Mouse (Mus musculus) liver, embryonic 14.5 days (tissue): Measurements from ENCODE around the gene Ecm2. TPM values are rescaled to one million over a fixed set of nuclear protein-coding genes. Genes with fewer than 3 reads are reported as not detected.

Experiments
- ATAC-seq: fragments of 200-750 bp; cut with Nextera tagmentation; 2 replicates; pipeline ENCODE4 v1.8.0; 2017; ENCODE audit warnings: moderate number of reproducible peaks, mild to moderate bottlenecking, moderate library complexity; ENCODE audit not compliant: insufficient read depth
- DNase-seq, 3 experiments: peaks; one replicate each; pipeline ENCODE4 v3.0.0-alpha.2; 2012 to 2013; ENCODE audit warnings: low read depth in 3 of 3, low spot score in 3 of 3
- H3K27ac ChIP-seq: fragments of 300-500 bp; sonication (generic); 2 replicates; pipeline ENCODE4 v1.5.1; 2014; ENCODE audit warnings: moderate library complexity, mild to moderate bottlenecking, control low read depth, inconsistent platforms
- H3K27me3 ChIP-seq: fragments of 300-500 bp; sonication (generic); 2 replicates; pipeline ENCODE4 v1.6.1; 2014; ENCODE audit warnings: mild to moderate bottlenecking, low read length, moderate library complexity; ENCODE audit not compliant: control insufficient read depth, insufficient read depth
- H3K36me3 ChIP-seq: fragments of 300-500 bp; sonication (generic); replicated peaks from 2 replicates; pipeline ENCODE4 v1.6.1; 2014; ENCODE audit warnings: low read depth; ENCODE audit not compliant: control insufficient read depth, insufficient read depth
- H3K4me1 ChIP-seq, 2 experiments: fragments of 200-500 bp in 1 of 2; fragments of 300-500 bp in 1 of 2; sonication (generic) in 1 of 2; replicated peaks; 2 replicates each; pipeline ENCODE4 v1.6.1; 2012 to 2014; ENCODE audit warnings: antibody characterized with exemption in 1 of 2, inconsistent platforms in 1 of 2, low read length in 1 of 2; ENCODE audit not compliant: control insufficient read depth in 2 of 2, insufficient read depth in 2 of 2
- H3K4me2 ChIP-seq: fragments of 300-500 bp; sonication (generic); 2 replicates; pipeline ENCODE4 v1.6.1; 2014; ENCODE audit warnings: low read depth, mild to moderate bottlenecking, control low read depth, moderate library complexity
- H3K4me3 ChIP-seq, 2 experiments: fragments of 200-500 bp in 1 of 2; fragments of 300-500 bp in 1 of 2; sonication (generic) in 1 of 2; 2 replicates each; pipeline ENCODE4 v1.5.1; 2012 to 2014; ENCODE audit warnings: low read depth in 2 of 2, low read length in 2 of 2, mild to moderate bottlenecking in 2 of 2, control low read depth in 1 of 2, inconsistent platforms in 1 of 2, moderate library complexity in 1 of 2; ENCODE audit not compliant: insufficient read depth in 1 of 2
- H3K9ac ChIP-seq: fragments of 300-500 bp; sonication (generic); replicated peaks from 2 replicates; pipeline ENCODE4 v1.6.1; 2014; ENCODE audit warnings: mild to moderate bottlenecking, control low read depth, moderate library complexity
- H3K9me3 ChIP-seq: fragments of 300-500 bp; sonication (generic); 2 replicates; pipeline ENCODE4 v1.6.1; 2016; ENCODE audit warnings: low read length, mixed read lengths; ENCODE audit not compliant: control insufficient read depth
- CTCF ChIP-seq: IDR thresholded peaks from 2 replicates; pipeline ENCODE4 v1.5.1; 2016; ENCODE audit warnings: antibody characterized with exemption, low read depth, control low read depth
- EP300 ChIP-seq: IDR thresholded peaks from 2 replicates; pipeline ENCODE4 v1.6.1; 2016; ENCODE audit warnings: antibody characterized with exemption, low read depth
- WGBS: fragments of 180-500 bp; shearing (Covaris S2); extraction: QIAGEN DNeasy Blood & Tissue Kit; methylation state at CpG from one replicate; pipeline ENCODE4 v1.1.7; 2014; ENCODE audit not compliant: insufficient replicate concordance; 5-methylcytosine and 5-hydroxymethylcytosine counted together
- polyA plus RNA-seq, 2 experiments: library from polyadenylated mRNA; depleted of rRNA in 1 of 2; stranded (reverse) in 1 of 2; unstranded in 1 of 2; fragments of >200 nt; fragmentation: Nextera tagmentation in 1 of 2; extraction: Ambion mirVana in 1 of 2; gene quantifications; 2 replicates each; pipeline versions ENCODE4 v1.2.1 to v1.2.3; 2012 to 2014

The Ecm2 gene
- polyA plus RNA-seq, 2 experiments, result 0.19 TPM

- H3K4me2 ChIP-seq, result no peak within 1 kb of the TSS
- no peak within 1 kb of the TSS for H3K27ac ChIP-seq
- TF ChIP-seq CTCF (no peak), EP300 (no peak)
- ATAC-seq (no peak), DNase-seq (no peak)
- H3K4me1 ChIP-seq, result no peaks in the 10 kb centered on the region
- no peaks in the 10 kb centered on the region for H3K27me3 ChIP-seq
- H3K9ac ChIP-seq, result no peak within 1 kb of the TSS
- no peak within 1 kb of the TSS for H3K4me3 ChIP-seq
- 72% methylated on average over 8 of the region's 8 CpGs for WGBS
- H3K36me3 ChIP-seq, result no peaks in the 10 kb centered on the region
- no peaks in the 10 kb centered on the region for H3K9me3 ChIP-seq
These were observed 77.2 kb downstream of the Ecm2 start, which contains the start of gene Omd for GRCm38 (mm10) chr13:49581541-49582530. Gene Omd (plus strand): TSS chr13:49582462.

Other genes starting within 250 kb of the Ecm2 start
- gene Fgd3, start 184.5 kb upstream of the Ecm2 start, polyA plus RNA-seq (2012; rRNA removed), result 0.50 and 0.64 TPM in 2 replicates
- gene Fgd3, start 184.5 kb upstream of the Ecm2 start, polyA plus RNA-seq (2014; fragmentation: Nextera tagmentation; extraction: Ambion mirVana), result 0.11 TPM in 2 replicates
- 5.6 and 6.4 TPM in 2 replicates for gene Bicd2, start 163.2 kb upstream of the Ecm2 start, polyA plus RNA-seq (2012; rRNA removed)
- gene Bicd2, start 163.2 kb upstream of the Ecm2 start, polyA plus RNA-seq (2014; fragmentation: Nextera tagmentation; extraction: Ambion mirVana), result 5.9 and 7.0 TPM in 2 replicates
- gene Ippk, start 83.6 kb upstream of the Ecm2 start, polyA plus RNA-seq (2012; rRNA removed), result 3.0 and 4.0 TPM in 2 replicates
- 7.1 and 7.2 TPM in 2 replicates for gene Ippk, start 83.6 kb upstream of the Ecm2 start, polyA plus RNA-seq (2014; fragmentation: Nextera tagmentation; extraction: Ambion mirVana)
- gene Tes3-ps, start 11.5 kb upstream of the Ecm2 start, polyA plus RNA-seq (2012; rRNA removed), result 0.05 and 0.13 TPM in 2 replicates
- gene Tes3-ps, start 11.5 kb upstream of the Ecm2 start, polyA plus RNA-seq (2014; fragmentation: Nextera tagmentation; extraction: Ambion mirVana), result 0.42 and 0.44 TPM in 2 replicates
- 0.10 and 0.17 TPM in 2 replicates for gene Aspn, start 39.6 kb downstream of the Ecm2 start, polyA plus RNA-seq (2012; rRNA removed)
- gene Aspn, start 39.6 kb downstream of the Ecm2 start, polyA plus RNA-seq (2014; fragmentation: Nextera tagmentation; extraction: Ambion mirVana), result 0.35 and 0.44 TPM in 2 replicates
- gene Omd, start 77.7 kb downstream of the Ecm2 start, polyA plus RNA-seq (2012; rRNA removed), result not detected in 2 replicates
- gene Omd, start 77.7 kb downstream of the Ecm2 start, polyA plus RNA-seq (2014; fragmentation: Nextera tagmentation; extraction: Ambion mirVana), result 0.18 TPM in 2 replicates
- gene Ogn, start 103.2 kb downstream of the Ecm2 start, polyA plus RNA-seq (2012; rRNA removed), result 0.35 and 0.49 TPM in 2 replicates
- gene Ogn, start 103.2 kb downstream of the Ecm2 start, polyA plus RNA-seq (2014; fragmentation: Nextera tagmentation; extraction: Ambion mirVana), result 1.1 and 1.5 TPM in 2 replicates
- gene Cenpp, start 148.0 kb downstream of the Ecm2 start, polyA plus RNA-seq (2012; rRNA removed), result 6.0 and 9.9 TPM in 2 replicates
- 30.4 and 33.0 TPM in 2 replicates for gene Cenpp, start 148.0 kb downstream of the Ecm2 start, polyA plus RNA-seq (2014; fragmentation: Nextera tagmentation; extraction: Ambion mirVana)
- 2.9 and 5.4 TPM in 2 replicates for gene Nol8, start 148.3 kb downstream of the Ecm2 start, polyA plus RNA-seq (2012; rRNA removed)
- gene Nol8, start 148.3 kb downstream of the Ecm2 start, polyA plus RNA-seq (2014; fragmentation: Nextera tagmentation; extraction: Ambion mirVana), result 7.8 and 8.3 TPM in 2 replicates
- gene Iars, start 177.3 kb downstream of the Ecm2 start, polyA plus RNA-seq (2012; rRNA removed), result 28.2 and 36.5 TPM in 2 replicates
- gene Iars, start 177.3 kb downstream of the Ecm2 start, polyA plus RNA-seq (2014; fragmentation: Nextera tagmentation; extraction: Ambion mirVana), result 39.1 and 45.8 TPM in 2 replicates